Mouse (Mus musculus) kidney, adult 2 months (tissue): ENCODE results near the gene Bcl2l1.

ENCODE experiments used
- CTCF ChIP-seq: fragments of 200-500 bp; conservative IDR thresholded peaks from 2 replicates; pipeline ENCODE4 v1.5.1; 2011; ENCODE audit warnings: low read depth, mild to moderate bottlenecking, control low read depth, low read length, moderate library complexity, mixed read lengths; ENCODE audit not compliant: insufficient read depth, insufficient read length
- POLR2A ChIP-seq: fragments of 200-500 bp; IDR thresholded peaks from one replicate; pipeline ENCODE4 v1.6.1; 2011; ENCODE audit warnings: low read depth, low read length, control low read depth

DNA sequence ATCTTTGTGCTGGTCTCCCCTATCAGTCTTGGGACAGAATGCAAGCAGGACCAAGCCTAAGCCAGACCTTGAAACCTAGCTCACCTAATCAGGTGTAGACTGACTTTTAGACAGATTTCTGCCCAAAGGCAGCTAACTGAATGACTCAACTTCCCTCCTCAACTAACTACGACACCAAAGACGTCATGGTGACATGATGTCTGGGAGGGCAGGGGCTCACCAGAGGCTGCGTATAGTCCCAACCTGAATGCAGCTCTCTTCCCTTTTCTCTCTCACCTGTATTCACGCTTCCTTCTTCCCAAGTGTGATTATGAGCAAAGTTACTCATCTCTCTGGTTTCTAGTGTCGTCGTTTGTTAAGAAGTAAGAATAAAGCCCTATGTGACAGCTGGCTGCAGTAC lies 44.0 kb downstream of the Bcl2l1 start:
- TF ChIP-seq CTCF (no peak), POLR2A (no peak)
